Mouse (Mus musculus): ENCODE data around the gene Ero1lb.

Ero1lb gene

DNA sequence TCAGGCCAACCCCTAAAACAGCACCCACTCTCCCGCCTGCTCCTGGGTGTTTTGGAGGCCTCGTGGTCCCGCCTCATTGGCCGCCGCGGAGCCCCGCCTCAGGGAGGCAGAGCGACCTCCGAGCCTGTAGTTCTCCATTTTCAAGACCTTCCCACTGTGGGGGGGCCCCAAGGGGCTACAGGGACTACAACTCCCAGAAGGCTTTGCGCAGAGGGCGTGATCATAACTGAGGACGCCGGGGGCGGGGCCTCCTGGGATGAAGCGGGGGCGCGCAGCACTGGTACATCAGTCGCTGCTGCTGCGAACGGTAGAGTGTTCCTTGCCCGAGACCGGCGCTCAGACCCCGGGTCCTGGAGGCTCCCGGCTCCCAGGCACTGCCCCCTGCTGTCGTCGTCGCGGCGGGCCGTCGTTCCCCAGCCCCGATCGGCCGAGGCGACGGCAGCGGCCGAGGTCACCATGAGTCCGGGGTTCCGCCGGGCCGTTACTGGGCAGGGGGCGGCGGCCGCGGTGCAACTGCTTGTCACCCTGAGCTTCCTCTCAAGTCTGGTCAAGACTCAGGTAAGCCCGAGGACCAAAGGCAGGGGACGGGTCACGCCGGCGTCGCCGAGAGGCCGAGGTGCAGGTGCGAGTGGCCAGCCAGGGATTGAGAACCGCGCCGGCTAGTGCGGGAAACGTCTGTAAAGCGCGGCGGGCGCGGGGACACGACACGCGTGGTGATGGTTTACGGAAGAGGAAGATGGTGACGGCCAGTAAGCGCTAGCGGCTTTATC is at the start of gene Ero1lb:
Ero1lb (plus strand) TSS at position 254 of the 770 bp plus-strand sequence.
- peak; percentile 97 to 98 for DNase-seq

DNA sequence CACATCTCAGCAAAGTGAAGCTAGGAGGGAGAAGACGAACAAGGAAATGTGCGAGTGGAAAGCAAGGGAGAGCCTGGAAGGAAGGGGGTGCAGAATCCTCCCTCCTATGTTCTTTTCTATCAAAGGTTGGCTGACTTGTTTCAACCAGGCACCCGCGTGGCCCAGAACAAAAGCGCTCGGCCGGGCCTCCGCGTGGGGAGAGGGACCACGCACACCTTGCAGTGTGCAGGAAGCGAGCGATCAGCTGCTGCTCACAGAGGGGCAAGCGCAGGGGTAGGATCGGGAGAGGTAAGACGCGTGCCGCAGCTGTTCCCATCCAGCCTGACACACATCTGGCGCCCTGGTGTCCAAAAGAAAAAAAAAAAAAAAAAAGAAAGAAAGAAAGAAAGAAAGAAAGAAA is 46.3 kb upstream of the Ero1lb start:
- no peak for DNase-seq

DNA sequence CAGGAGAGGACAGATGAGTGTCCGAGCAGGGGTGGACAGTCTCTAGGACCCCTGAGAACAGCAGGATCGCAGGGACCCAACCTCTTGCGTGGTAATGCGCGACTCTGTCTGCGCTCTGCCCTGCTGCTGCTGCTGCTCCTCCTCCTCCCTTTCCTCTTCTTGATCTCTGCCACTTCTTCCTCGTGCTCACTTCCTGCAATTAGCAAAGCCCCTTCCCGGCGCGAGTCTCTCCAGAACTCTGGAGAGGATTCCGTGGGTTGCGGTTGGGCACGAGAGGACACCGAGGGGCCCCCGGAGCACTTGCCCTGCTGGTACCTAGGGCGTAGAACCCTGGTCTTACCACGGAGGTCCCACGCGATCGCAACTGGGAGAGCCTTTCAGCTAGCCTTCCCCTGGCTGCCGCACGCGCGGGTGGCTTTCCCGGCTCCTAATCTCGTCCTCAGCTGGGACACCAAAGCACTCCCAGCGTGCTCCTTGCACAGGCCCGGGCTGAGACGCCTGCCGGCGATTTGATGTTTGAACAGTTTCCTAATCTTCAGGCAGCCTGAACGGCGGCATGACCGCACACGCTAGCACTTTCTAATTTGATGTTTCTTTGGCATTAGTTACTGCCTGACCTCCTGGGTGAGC is 45.6 kb upstream of the Ero1lb start, which contains the start of gene Edaradd:
Edaradd (minus strand) TSS at position 484 of the 630 bp plus-strand sequence.
- peak; percentile 75 to 76 for DNase-seq

DNA sequence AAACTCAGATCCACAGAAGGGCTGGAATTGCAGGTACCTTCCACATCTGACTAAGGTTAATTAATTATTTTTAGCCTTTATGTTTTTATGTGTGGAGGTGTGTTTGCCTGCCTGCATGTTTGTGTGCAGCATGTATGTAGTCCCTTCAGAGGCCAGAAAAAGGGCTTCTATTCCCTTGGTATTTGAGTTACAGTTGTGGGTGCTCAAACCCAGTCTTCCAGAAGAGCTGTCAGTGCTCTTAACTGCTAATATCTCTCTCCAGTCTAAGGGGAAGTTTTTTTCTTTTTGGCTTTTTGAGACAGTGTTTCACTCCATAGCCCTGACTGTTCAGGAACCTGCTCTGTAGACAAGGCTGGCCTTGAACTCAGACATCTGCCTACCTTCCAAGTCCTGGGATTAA is 43.3 kb upstream of the Ero1lb start:
- DNase-seq = no peak

DNA sequence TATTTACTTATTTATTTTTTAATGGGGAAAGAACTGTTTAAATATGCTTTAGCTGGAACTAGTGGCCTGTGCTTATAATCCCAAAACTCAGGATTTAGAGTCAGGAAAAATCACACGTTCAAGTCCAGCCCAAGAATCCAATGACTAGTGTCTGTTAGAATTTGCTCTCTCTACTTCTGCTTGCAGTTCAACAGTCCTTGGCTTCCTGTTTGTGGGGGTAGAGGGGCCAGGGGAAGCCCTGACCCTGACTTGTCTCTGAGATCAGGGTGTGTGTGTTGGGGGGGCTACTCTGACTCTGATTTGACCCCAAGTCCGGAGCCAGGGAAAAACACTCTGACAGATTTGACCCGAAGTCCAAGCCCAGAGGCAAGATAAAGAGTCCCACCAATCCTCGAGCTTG is 40.0 kb upstream of the Ero1lb start:
- DNase-seq = no peak

DNA sequence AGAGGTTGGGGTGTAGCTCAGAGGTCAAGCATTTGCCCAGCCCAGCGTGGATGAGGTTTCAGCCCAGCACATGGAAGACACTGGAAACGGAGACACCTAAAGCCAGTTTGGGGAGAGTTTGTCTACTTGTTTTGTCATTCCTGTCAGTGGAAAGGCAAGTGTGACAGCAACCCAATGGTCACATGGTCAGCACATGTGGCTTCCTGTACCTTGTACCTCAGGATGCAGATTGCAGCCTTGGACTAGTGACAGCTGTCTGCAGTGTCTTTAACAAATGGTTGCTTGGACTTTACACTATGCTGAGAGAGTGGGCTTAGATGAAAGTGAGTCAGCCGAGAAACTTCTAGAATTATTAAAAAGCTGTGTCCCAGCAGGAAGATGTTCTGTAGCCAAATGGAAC is 31.0 kb upstream of the Ero1lb start:
- DNase-seq = no peak

DNA sequence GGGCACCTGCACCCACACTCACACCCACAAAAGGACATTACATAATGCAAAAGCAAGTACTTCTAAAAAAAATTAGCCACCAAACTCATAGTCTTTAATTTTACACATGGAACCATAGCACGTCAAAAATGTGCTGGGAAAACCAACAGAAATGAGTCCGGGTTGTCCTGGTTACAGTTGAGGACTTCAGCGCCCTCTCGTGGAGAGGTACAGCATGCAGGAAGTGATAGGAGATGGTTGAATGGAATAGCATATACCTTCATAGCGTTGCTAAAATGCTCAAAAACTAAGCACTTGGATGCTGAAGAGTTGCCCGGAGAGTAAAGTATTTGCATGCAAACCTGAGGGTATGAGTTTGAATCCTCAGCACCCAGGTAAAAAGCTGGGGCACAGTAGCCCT is 27.7 kb upstream of the Ero1lb start:
- DNase-seq = peak in 1 of 2 experiments; percentile 52

DNA sequence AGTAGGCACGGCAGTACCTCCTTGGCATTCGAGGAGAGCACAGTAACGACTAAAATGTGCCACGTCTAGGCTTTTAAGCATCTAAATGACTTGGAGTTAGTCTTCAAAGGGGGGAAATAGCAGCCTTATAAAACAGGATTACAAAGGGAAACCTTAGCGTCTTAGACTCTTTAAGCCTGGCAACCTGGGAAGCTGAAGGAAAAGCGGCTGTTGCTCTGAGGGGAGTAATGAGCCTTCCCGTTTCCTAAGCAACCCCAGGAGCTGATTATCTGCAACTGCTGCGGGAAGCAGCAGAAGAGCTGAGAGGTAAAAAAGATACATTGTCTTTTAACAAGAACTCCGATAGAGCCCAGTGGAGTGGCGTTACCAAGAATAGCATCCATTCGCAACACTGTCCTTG is 26.0 kb upstream of the Ero1lb start:
- no peak for DNase-seq

DNA sequence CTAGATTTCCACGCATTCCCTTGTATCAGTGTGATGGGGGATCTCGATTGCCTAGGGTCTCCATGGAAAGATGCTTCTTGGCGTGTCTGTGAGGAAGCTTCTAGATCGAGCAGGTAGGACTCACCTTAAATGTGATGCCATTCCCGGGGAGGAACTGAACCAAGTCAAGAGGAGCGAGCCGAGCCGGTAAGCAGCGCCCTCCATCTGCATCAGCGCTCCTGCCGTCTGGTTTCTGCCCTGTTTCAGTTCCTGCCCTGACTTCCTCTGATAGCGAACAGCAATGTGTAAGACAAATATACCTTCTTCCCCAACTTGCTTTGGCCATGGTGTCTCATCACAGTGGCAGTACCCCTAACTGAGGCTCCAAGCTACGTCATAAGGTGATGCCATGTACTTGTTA is 25.6 kb upstream of the Ero1lb start:
- no peak for DNase-seq

DNA sequence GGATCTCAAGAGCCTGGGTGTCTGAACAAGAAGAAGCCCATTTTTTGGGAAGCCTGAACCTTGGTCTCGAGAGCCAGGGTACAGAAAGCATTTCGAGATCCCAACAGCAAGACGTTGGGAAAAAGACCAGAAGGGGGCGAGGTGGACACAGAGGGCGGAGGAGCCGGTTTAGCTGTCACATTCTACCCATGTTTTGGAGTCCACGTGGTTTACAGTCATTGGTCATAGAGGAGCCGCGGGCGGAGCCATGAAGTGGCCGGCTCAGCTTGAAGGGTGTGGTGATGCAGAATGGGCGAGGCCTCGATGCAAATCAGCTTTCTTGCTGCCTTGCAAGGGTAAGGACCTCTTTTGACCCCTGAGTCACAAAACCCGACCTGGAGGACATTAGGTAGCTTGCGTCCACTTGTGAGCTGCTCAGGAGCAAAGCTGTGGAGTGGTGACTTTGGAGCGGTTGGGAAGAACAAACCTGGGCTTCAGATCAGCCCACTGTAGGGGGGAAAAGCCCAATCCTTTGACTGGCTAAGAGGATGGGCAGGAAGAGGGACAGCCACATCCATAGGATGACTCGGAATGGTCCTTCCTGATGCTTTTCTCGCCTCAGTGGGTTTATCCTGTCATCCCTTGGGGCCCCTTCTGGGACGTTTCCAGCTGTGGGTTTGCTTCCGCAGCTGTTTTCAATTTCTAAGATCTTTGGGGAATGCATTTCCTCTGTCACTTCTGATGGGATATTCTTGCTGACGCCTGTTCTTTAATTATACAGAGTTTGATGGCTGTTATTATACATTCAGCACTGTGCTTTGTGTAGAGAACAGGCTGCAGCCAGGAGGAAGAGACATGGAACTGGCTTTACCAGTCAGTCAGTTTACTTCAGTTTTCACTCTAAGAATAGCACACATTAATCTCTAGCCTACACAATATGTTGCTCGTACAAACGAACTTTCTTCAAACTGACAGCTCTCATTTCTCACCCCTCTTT is 23.4 kb upstream of the Ero1lb start:
- DNase-seq = peak; percentile 83 to 87

DNA sequence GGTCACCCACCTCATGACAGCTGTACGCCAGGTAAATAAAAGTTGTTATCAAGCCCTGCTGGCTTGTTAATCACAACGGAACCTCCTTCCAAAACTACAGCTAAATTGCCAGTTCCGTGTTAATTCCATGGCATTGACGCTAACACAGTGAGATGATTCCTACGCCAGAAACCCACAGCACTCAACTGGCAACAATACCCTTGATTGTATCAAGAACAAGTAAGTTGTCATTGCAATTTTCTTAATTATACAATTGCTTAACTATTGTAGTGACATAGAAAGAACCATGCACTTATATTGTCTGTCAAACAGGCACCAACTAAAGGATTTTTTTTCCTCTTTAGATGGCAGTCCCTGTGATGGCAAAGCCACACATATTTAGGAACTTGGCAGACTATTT is 22.4 kb upstream of the Ero1lb start:
- no peak for DNase-seq

DNA sequence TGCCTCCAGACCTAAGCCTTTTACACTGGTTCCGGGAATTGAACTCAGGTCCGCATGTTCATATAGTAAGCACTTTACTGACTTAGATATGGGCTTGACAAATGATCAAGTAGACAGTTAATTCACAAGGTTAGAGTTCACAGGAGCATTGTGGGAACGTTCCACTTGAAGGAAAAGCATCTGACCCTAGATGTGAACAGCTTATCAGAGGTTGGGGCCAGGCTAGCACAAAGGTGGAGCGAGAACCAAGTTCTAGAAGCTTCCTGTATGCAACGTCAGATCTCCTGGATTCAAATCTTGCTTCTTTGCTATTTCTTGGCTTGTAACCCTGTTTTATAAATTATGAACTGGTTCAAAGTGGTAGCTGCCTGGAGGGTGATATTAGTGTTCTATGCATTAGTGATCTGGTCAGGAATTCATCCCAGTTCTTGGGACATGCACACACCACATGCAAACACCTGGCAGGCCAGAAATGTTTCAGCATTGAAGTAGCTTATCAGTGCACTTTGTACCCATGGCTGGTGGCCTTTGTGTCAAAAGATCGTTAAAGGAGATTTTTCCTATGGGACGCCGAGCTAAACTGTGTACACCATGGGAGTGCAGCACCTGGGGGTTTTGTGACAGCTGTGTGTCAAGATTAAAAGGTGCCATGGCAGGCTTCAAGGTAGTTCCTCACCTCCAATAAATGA is 21.6 kb upstream of the Ero1lb start:
- no peak for DNase-seq

DNA sequence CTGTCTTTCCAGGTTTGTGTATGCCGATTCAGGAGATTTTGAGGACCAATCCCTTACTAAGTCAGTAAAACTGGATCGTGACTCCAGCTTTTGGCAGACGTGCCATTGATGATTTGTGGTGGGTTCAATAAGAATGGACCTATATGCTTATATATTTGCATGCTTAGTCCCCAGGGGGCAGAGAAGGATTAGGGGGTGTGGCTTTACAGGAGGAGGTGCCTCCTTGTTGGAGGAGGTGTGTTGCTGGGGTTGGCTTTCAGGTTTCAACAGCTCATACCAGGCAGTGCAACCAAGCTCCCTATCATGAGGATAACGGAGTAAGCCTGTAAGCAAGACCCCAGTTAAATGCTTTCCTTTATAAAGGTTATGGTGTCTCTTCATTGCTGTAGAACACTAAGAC is 11.5 kb upstream of the Ero1lb start:
- DNase-seq = no peak

DNA sequence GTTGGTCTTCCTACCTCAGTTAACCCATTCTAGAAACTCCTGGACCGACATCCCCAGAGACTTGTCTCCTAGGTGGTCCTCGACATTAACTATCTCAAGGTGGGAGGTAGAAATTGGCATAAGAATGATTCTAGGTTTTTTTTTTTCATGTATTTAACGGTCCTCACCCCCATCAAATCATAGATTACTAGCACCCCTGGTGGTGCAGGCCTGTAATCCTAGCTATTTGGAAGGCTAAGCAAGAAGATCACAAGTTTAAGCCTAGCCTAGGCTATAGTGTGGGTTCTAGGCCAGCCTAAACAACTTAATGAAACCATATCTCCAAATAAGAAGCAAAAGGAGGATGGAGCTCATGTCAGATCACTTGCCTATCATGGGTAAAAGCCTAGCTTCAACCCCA is 6.6 kb upstream of the Ero1lb start:
- DNase-seq = no peak

DNA sequence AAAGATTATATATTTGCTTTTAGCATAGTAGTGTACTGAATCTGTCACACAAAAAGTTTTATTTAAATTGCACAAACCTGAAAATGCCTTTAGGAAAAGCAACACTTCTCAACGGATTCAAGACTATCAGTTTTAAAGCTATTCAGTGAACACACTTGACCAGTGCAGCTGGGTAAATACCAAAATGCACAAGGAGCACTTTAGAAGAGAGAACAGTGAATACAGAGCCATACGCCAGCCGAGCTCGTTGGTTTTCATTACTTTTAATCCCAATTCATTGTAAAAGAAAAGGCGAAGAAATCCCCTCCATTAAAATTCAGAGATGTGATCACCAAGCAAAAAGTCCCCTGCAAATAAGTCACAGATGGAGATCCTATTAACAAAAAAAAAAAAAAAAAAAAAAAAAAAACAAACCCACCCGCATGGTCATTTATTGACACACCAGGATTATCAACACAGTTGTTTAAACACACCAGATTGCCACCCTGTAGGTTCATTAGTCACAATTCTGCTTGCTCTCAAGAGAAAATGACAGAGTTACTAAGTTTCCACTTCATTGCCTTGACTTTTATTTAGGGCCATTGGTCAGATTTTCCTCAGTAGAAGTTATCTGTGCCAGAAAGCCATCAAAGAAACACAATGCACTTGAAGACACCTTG is 6.1 kb upstream of the Ero1lb start:
- DNase-seq = no peak

DNA sequence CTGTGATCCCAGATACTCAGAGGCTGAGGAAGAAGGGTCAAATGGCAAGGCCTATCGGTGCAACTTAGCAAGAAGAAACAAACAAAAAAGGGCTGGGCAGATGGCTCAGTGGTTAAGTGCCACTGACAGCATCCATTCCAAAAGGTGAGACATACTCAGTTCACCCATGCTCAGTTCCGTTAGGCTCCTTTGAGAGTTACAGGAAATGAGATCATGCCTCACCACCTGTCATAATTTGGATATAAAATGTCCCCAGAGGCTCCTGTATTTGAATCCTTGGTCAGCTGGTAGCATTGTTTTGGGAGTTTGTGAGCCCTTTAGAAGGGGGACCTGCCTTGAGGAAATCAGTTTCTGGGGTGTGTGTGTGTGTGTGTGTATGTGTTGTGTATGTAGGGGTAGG is 3.9 kb upstream of the Ero1lb start:
- DNase-seq = no peak

DNA sequence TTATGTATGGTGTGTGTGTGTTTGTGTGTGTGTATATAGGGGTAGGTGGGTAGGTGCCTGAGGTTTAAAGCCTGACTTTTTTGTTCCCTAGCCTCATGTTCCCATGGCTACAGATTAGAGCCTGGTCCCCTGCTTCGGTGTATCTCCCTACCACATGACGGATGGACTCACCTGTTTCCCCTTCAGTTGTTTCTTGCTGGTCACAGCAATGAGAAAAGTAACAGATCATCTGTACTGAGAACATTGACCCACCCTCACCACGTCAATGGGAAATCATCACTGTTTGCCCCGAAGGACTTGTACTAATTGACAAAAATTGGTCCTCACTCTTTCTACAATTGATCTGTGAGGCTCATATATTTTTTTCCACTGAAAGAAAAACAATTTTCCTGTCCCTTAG is 3.4 kb upstream of the Ero1lb start:
- DNase-seq = no peak

DNA sequence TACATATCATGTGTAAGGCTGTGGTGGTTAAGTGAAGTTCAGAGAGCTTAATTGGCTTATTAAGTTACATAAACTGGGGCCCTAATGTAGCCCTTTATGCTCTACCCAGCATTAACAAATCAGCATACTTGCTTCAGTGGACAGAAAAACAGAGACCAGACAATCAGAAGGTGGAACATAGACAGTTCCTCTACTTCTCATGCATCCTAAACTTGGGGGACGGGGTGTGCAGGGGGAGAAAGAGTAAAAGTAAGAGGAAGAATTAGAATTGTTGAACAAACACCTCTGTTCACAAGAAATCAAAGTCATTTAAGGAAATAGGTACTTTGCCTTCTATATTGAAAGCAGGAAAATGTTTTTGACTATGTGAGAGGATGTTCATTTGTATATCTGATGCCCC is 2.3 kb downstream of the Ero1lb start:
- DNase-seq = no peak

DNA sequence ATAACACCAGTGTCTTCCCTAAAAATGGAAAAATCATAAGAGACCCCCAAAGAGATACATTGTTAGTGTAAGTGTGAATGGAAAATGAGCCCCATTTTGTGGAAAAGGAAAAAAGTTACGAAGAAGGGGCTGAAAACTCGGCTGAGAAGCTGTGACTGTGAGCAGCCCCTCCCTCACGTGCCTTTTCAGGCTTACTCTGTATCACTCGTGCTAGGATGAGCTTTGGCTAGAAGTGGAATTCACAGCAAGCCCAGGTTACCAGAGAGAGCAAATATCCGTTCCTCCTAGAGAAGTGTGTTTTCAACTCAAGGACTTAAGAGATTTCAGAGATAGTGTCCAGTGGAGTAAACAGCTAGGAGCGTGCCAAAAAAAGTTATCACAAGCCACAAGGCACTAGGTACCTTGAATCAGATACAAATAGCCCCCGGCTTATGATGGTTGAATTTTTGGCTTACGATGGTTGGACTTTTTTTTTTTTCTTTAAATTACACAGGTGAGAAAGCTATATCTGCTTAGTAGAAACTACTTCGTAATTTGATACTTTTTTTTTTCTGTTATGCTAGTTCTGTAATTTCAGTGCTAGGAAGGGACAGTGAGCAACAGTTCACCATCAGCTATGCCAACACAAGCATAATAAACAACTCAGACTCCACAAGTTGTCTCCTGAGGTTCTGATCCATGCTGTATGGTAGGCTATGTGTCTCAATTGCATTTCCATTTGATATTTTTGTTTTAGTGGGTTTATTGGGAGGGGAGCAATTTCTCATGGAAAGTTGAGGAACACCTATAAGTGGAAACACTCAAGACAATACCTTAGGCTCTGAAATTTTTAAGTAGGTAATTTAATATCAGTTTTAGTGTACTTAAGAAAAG is 3.2 kb downstream of the Ero1lb start:
- no peak for DNase-seq

DNA sequence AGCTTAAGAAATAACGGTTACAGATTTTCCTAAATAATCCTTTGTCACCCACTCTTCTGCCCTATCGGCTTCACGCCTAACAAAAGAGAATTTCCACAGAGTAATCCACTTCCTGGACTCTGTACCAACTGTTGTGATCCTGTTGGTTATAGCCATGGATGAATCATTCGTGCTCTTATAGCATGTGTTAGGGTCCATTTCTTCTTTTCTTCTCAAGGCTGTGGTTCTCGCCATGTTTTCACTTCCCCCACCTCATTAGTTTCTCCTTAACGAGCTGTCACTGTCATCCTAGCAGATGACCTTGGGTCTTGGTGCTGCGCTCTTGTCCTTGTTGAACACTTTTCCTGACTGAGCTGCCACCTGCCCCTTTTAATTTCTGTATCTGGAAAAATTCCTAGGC is 4.1 kb downstream of the Ero1lb start:
- no peak for DNase-seq

DNA sequence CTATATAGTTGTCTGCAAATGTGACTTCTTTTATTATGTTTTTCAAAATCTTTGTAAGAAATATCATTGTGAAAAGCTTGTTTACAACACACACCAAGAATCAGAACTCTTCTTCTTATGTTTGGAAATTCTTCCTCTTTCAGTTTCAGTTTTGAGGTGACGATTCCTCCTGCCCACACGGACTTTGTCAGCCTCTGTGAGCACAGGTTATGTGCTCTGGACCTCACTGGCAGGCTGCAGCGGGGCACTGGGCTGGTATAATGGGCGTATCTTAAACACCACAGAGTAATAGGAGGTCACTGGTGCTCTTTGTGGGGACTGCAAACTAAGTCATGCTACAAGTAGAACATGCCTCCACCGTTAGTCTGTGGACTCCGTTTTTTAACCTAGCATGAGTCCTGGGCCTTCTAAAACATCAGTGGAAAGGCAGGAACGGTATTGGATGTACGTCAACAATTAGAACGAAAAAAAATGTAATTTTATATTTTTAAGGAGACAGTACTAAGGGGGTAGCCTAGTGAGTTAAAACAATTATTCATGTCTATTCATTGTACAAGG is 9.4 kb downstream of the Ero1lb start:
- DNase-seq = no peak
